Mouse (Mus musculus) brain, embryonic 14.5 days (tissue): Measurements from ENCODE around the gene Lmbr1l.

Experiments used
- CTCF ChIP-seq: fragments of 200-500 bp; IDR thresholded peaks from 2 replicates; pipeline ENCODE4 v1.5.1; 2012; ENCODE audit warnings: inconsistent platforms, mild to moderate bottlenecking, moderate library complexity, borderline replicate concordance; ENCODE audit not compliant: insufficient read depth, insufficient read length; ENCODE audit errors: extremely low read depth
- POLR2A ChIP-seq: fragments of 200-500 bp; IDR thresholded peaks from 2 replicates; pipeline ENCODE4 v1.6.1; 2012; ENCODE audit warnings: mild to moderate bottlenecking, inconsistent platforms, borderline replicate concordance; ENCODE audit not compliant: poor library complexity, insufficient read depth, insufficient read length, severe bottlenecking; ENCODE audit errors: extremely low read depth

DNA sequence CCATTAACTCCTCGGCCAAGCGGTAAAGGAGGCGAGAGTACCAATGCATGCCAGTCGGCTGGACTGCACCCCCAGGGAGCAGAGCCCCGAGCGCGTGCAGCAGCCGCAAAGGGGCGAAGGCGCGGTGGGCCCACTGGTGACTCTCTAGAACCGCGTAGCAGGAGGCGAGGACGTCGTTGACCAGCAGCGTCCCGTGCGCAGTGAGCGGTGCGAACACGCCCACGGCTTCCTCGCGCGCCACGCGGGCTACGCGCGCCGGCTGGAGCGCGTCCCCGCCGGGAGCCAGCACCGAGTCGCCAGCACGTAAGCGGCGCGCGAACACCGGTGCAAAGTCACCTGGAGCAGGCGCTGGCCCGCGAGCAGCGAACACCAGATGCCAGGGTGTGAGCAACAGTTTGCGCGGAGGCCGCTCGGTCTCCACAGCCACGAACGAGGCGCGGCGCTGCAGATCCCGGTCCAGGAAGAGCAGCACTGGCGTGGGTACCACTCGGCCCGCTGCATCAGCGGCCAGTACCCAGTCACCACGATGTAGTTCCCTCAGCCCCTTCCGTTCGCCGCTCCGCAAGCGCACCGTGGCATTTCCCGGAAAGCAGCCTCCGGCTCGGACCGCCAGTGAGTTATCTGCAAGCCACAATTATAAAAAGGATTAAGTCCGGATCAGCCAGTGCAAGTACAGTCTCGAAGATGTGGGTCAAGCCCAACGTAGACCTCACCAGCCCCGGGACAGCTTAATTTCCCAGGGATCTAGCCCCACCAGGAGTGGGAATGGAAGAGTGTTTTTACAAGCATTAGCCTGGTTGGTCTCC is 23.9 kb downstream of the Lmbr1l start, which contains the start of gene Rhebl1:
- no peak for TF ChIP-seq CTCF
- TF ChIP-seq POLR2A: no peak
